Mouse (Mus musculus) ES-E14 (cell line): Measurements from ENCODE around the gene Akr1c12.

ENCODE experiments used
- HCFC1 ChIP-seq: IDR thresholded peaks from 2 replicates; pipeline ENCODE4 v1.6.1; 2012; ENCODE audit warnings: low read length, inconsistent platforms, borderline replicate concordance; ENCODE audit not compliant: insufficient read depth
- MAFK ChIP-seq: IDR thresholded peaks from 2 replicates; pipeline ENCODE4 v1.6.1; 2014; ENCODE audit warnings: mild to moderate bottlenecking, low read depth, low read length, inconsistent platforms; ENCODE audit not compliant: insufficient read depth
- ZC3H11A ChIP-seq: IDR thresholded peaks from 2 replicates; pipeline ENCODE4 v1.6.1; 2012; ENCODE audit warnings: low read depth, mild to moderate bottlenecking, inconsistent platforms, low read length, borderline replicate concordance

GRCm38 (mm10) chr13:4318773-4319172 lies 39.5 kb upstream of the Akr1c12 start:
- TF ChIP-seq ZC3H11A (0 out of 2 replicates have a peak, but pooled peaks have one; percentile 80), HCFC1 (no peak), MAFK (no peak)
